Mouse (Mus musculus) c-Kit-negative CD71-positive TER-119-positive erythroid progenitor cells, embryonic 14.5 days (primary cell): ENCODE data around the gene Map3k5.
"Not testable (repeated sequence)": the region's sequence is repeated elsewhere in the genome, so short reads cannot be mapped to it uniquely, and the experiment has no call there.

Experiments used
- DNase-seq: peaks from one replicate; pipeline ENCODE4 v3.0.0-alpha.2; 2013; ENCODE audit warnings: low read depth, low spot score

The Map3k5 gene

DNA sequence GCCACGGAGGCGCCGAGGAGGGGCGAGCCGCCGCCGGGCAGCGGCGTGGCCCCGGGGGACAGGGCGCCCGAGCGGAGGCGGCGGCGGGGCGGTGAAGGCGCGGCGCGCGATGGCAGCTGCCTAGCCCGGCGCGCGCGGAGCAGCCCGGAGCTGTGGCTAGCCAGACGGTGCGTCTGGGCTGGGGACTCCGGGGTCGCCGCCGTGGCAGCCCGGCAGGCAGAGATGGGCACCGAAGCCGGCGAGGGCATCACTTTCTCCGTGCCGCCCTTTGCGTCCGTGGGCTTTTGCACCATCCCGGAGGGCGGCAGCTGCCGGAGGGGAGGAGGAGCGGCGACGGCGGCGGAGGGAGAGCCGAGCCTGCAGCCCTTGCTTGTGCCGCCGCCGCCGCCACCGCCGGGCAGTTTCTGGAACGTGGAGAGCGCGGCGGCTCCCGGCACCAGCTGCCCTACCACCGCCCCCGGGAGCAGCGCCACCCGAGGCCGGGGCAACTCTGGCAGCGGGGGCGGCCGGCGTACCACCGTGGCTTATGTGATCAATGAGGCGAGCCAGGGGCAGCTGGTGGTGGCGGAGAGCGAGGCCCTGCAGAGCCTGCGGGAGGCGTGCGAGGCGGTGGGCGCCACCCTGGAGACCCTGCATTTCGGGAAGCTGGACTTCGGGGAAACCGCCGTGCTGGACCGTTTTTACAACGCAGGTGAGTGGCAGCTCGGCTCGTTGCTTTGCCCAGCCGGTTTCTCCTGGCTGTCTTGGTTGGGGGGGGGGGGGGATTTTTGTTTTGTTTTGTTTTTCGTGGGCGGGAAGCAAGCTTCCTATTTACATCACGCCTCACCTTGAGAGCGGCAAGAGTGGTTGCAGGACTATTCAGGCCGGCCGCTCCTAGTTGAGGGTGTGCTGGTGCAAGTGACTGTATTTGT lies at the start of gene Map3k5:
Gene Map3k5, plus strand, starts transcription at position 89 of the 911 bp plus-strand sequence.
- no peak for DNase-seq

DNA sequence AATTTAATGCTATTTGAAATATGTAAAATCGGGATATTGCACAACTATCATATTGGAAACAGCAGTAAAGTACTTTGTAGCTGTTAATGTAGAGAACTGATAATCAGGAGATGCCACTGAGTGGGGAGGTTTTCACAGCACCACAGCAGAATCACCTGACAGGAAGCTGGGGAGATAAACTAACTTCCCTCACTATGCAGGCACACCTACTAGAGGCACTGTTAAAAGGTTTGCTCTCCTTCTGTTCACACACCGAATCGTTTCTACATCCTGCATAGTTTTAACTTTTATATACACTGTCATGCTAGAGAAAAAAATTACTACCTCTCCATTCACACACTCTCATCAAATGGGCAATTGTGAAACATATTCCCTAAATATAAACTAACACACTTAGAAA lies 48.0 kb upstream of the Map3k5 start:
- DNase-seq, result no peak

DNA sequence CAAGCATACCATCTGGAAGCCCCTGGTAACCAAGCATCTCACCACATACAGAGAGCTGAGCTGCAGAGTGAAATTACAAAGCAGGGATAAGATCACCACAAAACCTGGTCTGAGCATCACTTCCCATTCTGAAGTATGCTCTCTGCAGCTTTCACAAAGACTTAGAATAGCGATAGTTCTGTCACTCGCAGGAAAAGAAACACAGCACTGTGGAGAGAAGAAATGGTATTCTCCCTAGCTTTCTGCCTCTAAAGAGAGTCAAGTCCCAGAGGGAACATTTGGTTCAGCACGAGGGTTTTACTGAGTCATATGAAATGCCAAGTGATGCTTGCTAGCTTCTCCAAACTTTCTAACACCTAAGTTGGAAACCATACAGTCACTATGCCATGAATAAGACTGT lies 44.4 kb upstream of the Map3k5 start:
- no peak for DNase-seq

DNA sequence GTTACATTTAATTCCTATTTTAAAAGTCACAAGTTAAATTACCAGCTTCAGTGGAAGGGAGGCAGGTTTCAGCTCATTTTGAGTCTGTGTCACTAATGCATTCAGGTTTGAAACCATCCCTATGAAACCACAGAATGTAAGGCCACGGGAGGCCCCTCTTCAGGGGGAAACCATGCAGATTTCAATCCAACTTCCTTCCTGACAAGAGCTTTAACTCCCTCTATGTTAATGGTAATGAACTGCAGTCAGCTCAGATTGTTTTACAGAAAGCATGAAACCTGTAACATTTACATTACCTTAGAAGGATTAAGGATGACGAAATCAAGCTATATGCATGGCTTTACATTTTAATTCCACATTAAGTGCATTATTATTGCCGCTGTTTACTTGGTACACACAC lies 42.6 kb upstream of the Map3k5 start:
- no peak for DNase-seq

DNA sequence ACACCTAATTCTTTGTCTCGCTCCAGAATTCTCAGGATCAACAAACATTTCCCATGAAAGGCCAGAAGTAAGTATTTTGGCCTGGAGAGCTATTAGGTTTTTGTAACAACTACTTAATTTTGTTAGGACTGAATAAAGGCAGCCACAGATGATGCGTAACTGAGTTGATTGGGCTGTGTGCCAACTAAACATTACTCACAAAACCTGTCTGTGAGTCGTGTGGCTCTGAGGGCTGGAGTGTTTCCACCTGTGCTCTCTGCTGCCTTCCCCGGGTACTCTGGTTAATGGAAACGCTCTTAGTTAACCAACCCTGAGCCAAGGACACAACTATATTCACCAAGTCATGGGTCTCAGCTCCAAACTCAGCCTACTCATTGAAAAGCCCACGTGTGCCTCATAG lies 41.1 kb upstream of the Map3k5 start:
- DNase-seq, result no peak

DNA sequence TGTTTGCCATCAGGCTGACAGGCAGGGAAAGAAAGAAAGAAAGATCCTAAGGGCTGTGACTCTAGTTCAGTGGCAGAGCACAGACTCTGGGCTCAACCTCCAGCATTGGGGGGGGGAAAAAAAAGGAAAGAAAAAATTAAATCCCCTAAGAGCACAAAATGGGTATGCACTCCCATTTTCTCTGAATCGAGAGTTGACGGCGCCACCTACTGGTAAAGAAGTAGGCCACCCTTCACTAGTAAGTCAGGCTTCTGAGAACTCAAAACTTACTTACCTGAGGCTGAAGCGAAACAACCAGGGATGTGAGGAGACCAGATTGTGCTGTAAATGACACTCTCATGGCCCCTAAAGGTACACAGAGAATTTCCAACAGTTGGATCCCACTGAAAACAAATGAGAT lies 40.3 kb upstream of the Map3k5 start:
- no peak for DNase-seq

DNA sequence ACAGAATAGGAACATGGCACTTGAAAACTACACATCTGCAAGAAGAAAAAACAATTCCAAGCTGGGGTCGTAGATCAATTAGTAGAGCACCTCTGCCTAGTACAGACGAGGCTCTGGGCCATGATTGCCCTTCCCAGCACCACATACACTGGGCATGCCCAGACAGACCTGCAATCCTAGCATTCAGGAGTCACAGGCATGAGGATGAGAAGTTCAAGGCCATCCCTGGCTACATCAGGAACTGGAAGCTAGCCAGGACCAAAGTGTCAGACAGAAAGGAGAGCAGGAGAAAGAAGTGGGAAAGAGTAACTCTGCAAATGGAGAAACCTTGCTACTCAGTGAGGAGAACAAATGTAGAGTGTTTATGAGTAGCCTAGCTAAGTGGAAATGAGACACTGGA lies 34.1 kb upstream of the Map3k5 start:
- DNase-seq, result no peak

DNA sequence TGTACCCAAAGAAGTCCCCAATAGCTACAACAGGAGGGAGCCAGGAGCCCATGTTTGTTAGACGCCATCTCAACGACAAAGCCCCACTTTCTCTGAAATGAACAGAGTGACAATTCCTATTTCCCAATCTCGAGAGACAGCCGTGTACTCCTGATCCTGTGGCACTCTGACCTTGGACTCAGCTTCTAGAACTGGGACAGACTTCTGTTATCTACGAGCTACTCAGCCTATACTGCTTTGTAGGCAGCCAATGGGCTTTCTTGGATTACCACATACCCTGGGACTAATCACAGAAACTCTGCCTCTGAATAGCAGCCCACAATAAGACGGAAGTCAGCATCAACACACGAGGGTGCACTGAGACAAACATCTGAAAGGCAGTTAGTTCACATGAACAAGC lies 32.3 kb upstream of the Map3k5 start:
- no peak for DNase-seq

DNA sequence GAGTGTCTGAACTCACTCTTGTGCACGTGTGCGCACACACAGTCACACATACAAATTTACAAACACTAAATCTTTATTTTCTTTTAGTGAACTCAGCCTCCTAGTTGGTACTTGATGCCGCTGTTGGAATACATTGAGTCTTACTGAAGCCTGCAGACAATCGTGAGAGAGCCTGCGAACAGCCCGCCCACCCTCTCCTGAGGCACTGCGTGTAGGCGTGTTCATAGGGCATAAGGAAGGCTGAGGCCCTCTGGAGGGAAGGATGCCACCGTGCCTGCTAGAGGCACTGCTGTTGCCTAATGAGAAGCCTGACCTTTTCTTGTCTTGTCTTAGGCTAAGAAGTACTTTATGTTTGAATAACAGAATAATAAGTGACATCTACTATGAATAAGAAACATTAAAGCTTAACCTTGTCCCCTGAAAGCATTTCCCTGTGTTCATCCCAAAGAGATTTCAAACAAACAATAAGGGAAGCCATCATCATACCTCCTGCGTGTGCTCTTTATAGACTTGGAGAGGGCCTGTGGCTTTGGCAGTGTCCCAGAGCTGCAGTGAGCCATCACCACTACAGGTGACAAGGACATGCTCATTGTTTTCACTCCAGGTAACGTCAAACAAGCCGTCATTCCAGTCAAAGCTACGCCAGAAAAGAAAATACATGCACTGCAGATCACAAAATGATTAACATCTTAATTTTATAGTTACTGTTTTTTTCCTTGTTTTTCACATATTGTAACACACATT lies 30.0 kb upstream of the Map3k5 start:
- no peak for DNase-seq

DNA sequence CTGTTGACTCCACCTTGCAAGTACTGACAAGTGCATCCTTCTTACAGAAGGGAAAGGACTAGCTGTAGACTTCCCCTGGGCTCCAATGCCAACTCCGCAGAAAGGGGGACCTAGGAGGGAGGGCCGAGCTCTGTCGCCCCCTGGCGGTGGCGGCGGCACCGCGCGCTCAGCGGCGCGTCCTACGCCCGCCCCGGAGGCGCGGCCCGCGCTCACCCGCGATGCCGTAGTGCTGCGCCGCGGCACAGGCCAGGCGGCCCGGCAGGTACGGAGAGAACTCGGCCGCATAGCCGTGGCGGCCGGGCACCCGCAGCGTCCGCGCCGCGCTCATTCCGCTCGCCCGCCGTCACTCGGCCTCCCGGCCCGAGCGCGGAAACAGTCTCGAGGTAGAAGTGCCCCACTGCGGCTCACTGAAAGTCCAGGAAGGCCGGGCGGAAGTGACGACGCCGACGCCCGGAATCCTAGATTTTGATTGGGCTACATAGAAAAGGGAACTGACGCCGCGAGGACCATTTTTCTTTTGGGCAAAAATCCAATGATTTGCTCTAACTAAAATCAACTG lies 26.9 kb upstream of the Map3k5 start, which contains the start of gene Pex7:
Gene Pex7, minus strand, starts transcription at position 444 of the 559 bp plus-strand sequence.
- peak; percentile 76 for DNase-seq

DNA sequence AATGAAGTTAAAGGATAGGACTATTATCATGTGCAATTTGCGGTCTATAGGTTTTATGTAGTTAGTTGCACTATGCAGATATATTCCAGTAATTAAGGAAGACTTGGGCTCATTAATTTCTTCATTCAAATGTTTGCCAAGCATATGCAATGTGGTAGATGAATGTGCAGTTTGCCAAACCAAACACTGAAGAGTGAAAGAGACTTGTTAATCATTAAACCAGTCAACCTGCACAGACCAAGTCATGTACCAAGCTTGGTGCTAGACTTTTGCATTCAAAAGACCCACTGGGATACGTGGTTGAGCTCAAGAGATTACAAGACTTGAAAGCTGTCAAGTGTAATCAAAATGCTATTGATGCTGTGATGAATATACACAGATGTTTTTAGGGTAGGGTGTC lies 26.2 kb upstream of the Map3k5 start:
- no peak for DNase-seq

DNA sequence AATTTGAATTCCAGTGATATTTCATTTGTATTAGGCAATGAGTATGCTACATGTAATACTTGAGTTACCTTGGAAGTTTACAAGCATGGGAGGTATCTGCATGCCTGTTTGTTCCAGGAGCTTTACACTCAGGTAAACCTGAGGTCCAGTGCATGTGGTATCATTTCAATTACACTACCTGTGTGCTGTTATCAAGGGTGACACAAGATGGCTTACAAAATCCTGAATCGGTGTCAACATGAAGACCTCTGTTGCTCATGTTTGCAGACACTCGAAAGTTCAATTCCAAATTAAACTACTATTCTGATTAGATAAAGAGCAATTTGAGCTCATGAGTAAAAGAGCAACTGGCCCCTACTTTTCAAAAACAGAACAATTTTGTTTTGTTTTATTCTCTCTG lies 23.8 kb upstream of the Map3k5 start:
- DNase-seq, result no peak

DNA sequence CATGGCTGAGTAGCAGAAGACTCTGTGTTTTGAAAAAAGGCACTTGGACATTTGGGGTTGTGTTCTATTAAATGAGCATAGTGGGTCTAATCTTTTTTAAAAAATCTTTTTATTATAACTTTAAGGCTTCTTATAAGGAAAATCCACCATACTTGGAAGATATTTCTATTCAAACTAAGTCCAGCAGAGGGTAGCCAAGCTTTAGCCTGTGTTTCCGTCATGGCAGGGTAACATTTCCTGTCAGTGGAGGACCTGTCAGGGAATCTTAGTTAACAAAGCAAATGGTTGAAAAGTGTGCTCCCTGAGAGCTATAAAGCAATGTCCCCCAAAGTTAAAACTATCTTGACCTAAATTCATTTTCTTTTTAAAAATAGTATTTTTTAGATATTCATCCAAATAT lies 22.7 kb upstream of the Map3k5 start:
- DNase-seq, result no peak

DNA sequence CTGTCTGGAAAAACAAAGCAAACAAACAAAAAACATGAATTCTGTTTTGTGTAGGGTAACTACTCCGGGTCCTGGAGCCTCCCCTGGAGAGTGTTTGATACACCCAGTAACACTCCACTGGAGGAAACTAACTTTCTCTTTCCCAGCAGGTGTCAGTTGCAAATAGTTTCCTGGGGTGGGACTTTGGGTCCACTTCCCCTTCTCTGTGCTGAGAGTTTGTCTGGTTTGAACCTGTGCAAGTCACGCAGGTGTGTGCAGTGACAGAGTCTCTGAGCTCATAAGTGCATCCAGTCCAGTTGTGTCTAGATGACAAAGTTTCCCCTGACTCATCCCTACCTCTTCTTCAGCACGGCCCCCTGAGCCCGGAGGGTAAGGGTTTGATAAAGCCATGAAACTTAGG lies 20.5 kb upstream of the Map3k5 start:
- DNase-seq, result no peak

DNA sequence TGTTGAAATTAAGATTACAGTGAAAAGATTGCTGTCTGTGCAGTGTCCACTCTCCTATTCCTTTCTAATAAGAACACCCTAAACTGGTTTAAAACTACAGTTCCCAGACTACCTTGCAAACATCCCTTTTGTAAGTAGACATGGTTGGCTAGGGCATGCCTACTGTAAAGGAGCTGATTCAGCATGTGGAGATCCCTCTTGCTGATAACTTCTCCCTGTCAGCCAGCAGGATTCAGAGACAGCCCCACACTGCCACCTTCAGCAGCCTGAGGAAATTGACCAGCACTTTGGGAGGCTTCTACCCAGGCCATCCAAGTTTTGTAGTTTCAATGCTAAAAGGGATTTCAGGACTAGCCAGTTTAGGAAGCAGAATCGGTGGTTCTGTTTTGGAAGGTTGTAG lies 19.0 kb upstream of the Map3k5 start:
- no peak for DNase-seq

DNA sequence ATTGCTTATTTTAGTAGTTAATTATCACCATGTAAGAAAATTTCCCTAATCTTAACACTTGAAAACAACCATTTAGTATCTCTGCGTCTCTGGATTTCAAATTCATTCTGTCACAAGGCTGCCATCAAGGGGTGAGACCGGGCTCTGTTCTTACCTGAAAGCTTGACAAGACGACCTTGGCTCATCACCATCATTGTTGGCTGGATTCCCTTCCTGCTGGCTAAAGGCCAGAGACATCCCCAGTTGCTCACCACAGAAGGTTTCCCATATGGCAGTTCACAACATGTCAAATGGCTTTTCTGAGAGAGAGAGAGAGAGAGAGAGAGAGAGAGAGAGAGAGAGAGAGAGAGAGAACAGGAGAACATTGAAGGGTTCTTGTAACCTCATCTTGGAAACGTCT lies 11.9 kb upstream of the Map3k5 start:
- no peak for DNase-seq

DNA sequence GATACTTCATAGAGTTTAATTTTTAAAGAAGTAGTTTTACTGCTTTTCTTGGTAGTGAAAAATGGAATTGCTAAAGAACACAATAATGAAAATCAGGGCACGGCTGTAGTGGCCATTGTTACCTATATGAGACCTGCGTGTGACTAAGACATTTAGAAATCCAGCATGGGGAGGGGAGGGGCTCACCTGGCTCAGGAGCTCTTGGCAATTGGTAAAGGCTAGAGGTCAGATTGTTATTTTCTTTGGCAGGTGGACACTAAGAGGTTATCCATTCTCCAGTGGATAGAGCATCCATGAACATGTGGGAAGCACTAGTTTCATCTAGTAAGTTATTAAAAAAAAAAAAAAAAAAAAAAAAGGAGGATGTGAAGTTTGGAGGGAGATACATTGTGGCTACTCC lies 10.0 kb upstream of the Map3k5 start:
- no peak for DNase-seq

DNA sequence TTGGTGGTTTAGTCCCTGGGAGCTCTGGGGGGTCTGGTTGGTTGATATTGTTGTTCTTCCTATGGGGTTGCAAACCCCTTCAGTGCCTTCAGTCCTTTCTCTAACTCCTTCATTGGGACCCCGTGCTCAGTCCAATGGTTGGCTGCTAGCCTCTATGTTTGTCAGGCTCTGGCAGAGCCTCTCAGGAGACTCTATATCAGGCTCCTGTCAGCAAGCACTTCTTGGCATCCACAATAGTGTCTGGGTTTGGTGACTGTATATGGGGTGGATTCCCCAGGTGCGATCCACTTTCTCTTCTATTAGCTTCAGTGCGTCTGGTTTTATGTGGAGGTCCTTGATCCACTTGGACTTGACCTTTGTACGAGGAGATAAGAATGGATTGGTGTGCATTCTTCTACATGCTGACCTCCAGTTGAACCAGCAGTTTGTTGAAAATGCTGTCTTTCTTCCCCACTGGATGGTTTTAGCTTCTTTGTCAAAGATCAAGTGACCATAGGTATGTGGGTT lies 7.8 kb upstream of the Map3k5 start:
- DNase-seq, result not testable (repeated sequence)

DNA sequence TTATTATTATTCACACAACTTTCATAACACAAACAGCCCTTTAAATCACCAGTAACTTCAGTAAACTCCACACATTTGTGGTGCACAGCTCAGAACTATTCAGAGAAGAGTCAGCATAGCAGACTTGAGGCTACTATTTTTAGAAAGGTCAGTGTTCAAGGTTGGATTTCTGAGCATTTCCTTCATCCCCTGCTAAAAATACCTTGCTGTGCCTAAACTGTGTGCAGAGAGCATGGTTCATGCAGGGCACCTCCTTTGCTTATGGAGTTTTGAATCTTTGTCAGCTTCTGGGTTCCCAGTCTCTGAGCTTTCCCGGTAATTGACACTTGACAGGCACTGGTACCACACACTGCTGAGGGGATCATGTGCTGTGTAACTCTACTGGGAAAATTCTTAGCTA lies 6.1 kb upstream of the Map3k5 start:
- no peak for DNase-seq

DNA sequence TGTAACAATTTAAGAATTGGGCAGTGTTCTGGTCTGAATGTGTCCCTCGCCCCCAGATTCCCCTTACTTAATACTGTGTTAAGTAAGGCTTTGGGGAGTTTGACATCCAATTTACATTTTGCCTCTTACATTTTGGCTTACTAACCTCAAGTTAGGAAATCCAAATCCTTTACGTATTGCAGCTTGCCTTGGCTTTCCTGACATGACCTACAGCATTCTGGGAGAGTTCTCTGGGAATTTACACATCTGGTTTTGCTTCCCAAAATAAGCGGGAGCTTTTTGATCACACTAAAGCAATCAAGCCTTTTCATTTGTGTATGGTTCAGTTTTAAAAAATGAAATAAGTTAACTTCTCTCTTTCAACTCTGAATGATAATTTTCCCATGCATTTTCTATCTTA lies 1.3 kb upstream of the Map3k5 start:
- no peak for DNase-seq

DNA sequence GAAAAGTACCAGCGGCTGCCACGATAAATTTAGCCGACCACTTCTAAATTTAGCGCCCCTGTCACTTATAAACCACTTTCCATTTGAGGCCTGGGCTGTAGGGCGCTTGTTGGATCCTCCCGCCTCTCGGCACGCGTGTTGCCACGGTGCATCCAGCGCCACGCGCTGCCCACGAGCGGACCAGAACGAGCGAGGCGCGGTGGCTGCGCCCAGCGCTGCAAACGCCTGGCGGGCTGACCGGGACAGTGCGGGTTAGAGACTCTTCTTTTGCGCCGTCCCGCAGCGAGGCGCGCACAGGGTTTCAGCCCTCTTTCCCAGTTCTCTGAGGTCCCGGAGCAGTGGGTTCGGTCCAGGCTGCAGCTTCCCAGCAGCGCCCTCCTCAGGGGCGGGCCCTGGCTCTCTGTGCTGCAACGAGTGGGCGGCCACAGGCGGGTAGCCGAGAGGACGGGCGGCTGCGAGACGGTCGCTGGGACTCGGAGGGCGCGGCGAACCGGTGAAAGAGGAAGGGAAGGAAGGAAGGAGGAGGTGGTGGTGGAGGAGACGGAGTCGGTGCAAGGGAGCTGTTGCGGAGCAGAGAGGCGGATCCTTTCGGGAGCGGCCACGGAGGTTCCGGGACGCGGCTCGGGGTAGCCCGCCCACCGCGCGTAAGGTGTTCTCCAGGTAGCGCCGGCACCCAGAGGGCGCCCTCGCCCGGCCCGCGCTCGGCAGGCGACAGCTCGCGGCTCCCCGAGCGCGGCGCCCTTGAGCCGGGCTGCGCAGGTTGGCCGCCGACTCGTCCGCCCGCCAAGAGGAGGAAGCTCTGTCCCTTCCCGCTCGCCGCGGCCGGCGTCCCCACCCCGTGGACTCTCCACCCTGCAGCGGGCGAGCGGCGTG lies 525 bp upstream of the Map3k5 start:
- DNase-seq, result no peak

DNA sequence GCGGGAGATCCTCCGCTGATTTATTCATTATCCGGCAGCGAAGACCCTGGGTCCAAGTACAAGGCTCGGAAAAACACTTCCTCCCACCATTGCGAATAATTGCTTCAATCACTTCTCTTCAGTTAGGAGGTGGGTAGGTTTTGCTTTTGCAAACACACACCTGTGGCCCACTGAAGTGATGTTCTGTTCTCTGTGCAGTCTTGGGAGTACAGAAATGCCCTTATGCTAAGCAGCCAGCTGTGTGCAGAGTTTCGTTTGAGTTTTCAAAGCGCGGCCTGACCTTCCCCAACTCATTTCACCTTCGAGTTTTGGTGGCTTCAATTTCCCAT lies 987 bp downstream of the Map3k5 start:
- DNase-seq, result no peak
